Comparison of ENCODE assay signal across 16 mouse cellular contexts in genomic region chr1:72006696-72007291, GRCm38 (mm10).
"Had no signal": no experiment of that assay in that cellular context is flagged by ENCODE, and none has a peak within 500 bp of the region (broad histone marks: within the 10 kb centered on the region; RNA-seq: fewer than 3 reads in every experiment).

No protein-coding gene starts in this region.

- ATAC-seq: lung, postnatal 0 days had no signal

- DNase-seq: kidney, adult 11 months; kidney, postnatal 10 days; kidney, postnatal 4 days; lung, adult 2 months; lung, postnatal 36 days; right cerebral cortex, postnatal 4 days; spleen, adult 18-20 months; thymus, adult 2 months; thymus, postnatal 25 days had no signal

- H3K4me2 ChIP-seq: liver, embryonic 11.5 days; liver, embryonic 15.5 days; midbrain, embryonic 12.5 days; neural tube, embryonic 15.5 days had no signal

- H3K4me3 ChIP-seq: left cerebral cortex, adult 2 months; limb, embryonic 10.5 days; liver, embryonic 15.5 days; midbrain, embryonic 12.5 days; neural tube, embryonic 15.5 days had no signal

- H3K27me3 ChIP-seq: liver, embryonic 15.5 days; midbrain, embryonic 12.5 days; neural tube, embryonic 15.5 days had no signal

- H3K9me3 ChIP-seq: limb, embryonic 10.5 days; liver, embryonic 15.5 days; midbrain, embryonic 12.5 days; neural tube, embryonic 15.5 days had no signal

- H3K27ac ChIP-seq: left cerebral cortex, adult 2 months; limb, embryonic 10.5 days; liver, embryonic 15.5 days; midbrain, embryonic 12.5 days; neural tube, embryonic 15.5 days had no signal

- H3K9ac ChIP-seq: liver, embryonic 15.5 days; midbrain, embryonic 12.5 days; neural tube, embryonic 15.5 days had no signal

- H3K36me3 ChIP-seq: limb, embryonic 10.5 days; liver, embryonic 15.5 days; midbrain, embryonic 12.5 days; neural tube, embryonic 15.5 days had no signal
